Mouse (Mus musculus): ENCODE measurements at regions not wholly inside any gene's neighbourhood (a gene's known extent, or its start where the extent isn't known, plus 50 kb on each side); places are given as distances from the start of the nearest gene placed in this dataset.

DNA sequence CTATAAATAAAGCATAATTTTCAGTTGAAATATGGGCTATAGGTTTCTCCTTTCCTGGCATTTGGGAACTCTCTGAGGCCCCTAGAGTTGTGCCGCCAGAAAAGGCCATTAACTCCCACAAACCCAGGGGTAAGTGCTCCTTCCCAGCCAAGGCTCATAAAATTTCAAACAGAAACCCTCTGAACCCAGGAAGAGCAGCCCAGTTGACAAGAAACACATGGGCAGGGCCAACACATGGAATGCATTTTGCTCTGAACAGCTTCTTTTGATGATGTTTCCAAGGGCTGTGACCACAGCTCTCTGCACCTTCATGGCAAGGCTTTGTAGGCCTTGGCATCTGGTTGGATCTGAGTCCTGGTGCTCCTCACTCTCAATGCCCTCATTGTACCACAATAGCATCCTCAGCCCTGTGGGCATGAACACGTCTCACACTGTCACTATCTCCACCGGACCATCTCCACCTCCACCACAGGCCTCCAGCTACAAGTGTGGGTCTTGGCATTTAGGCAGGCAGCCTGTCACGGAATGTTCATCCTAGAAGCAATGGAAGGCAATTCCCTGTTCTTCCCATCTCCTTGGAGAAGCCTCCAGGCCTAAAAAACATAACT, 127.3 kb downstream of the Ngf start:
- TF ChIP-seq POLR2A (IDR thresholded peaks at IDR 0.05; ENCODE audit: extremely low read depth, insufficient read depth, low read length): no peak
- Histone ChIP-seq H3K27me3 (ENCODE audit: control insufficient read depth, insufficient read depth, low read length) (no peaks in the 10 kb centered on the region), H3K4me1 (ENCODE audit: control insufficient read depth, insufficient read depth, low read length) (no peaks in the 10 kb centered on the region), H3K9ac (ENCODE audit: low read depth, low read length) (no peak overlapping the region), H3K27ac (replicated peaks; ENCODE audit: insufficient read depth, low read depth, low read length) (no peak overlapping the region), H3K79me2 (ENCODE audit: control insufficient read depth, insufficient read depth, low read length) (no peaks in the 10 kb centered on the region), H3K36me3 (ENCODE audit: control insufficient read depth, insufficient read depth, low read length) (no peaks in the 10 kb centered on the region), H3K4me3 (ENCODE audit: insufficient read depth, low read depth, low read length) (no peak overlapping the region)
- WGBS: 91% methylated on average over 4 of the region's 4 CpGs
- DNase-seq (ENCODE audit: extremely low read depth, low read depth, low spot score): no peak

GRCm38 (mm10) chr3:102599061-102599460, 129.3 kb downstream of the Ngf start:
- TF ChIP-seq POLR2A (IDR thresholded peaks at IDR 0.05; ENCODE audit: extremely low read depth, insufficient read depth, low read length) (no peak), CTCF (IDR thresholded peaks at IDR 0.05; ENCODE audit: low read depth, low read length) (no peak)

GRCm38 (mm10) chr3:102602766-102603165, 131.6 kb upstream of the Tspan2 start:
- Histone ChIP-seq H3K27me3 (ENCODE audit: control insufficient read depth, insufficient read depth, low read length) (no peaks in the 10 kb centered on the region), H3K79me2 (ENCODE audit: control insufficient read depth, insufficient read depth, low read length) (no peaks in the 10 kb centered on the region), H3K9ac (ENCODE audit: low read depth, low read length) (no peak overlapping the region), H3K27ac (replicated peaks; ENCODE audit: insufficient read depth, low read depth, low read length) (no peak overlapping the region), H3K4me3 (ENCODE audit: insufficient read depth, low read depth, low read length) (no peak overlapping the region), H3K4me1 (ENCODE audit: control insufficient read depth, insufficient read depth, low read length) (no peaks in the 10 kb centered on the region), H3K36me3 (ENCODE audit: control insufficient read depth, insufficient read depth, low read length) (no peaks in the 10 kb centered on the region)
- no peak for TF ChIP-seq CTCF (IDR thresholded peaks at IDR 0.05; ENCODE audit: low read depth, low read length)
- TF ChIP-seq POLR2A (IDR thresholded peaks at IDR 0.05; ENCODE audit: extremely low read depth, insufficient read depth, low read length): no peak
- DNase-seq (ENCODE audit: extremely low read depth, low read depth, low spot score): no peak
- WGBS: 97% methylated on average over 13 of the region's 13 CpGs

More at GRCm38 (mm10) chr3:102599061-102599460, 129.3 kb downstream of the Ngf start:
- no peak overlapping the region for H3K4me3 ChIP-seq (ENCODE audit: insufficient read depth, low read depth, low read length)
- H3K79me2 ChIP-seq (ENCODE audit: control insufficient read depth, insufficient read depth, low read length): no peaks in the 10 kb centered on the region
- H3K36me3 ChIP-seq (ENCODE audit: control insufficient read depth, insufficient read depth, low read length): no peaks in the 10 kb centered on the region
- DNase-seq (ENCODE audit: extremely low read depth, low read depth, low spot score): no peak
- H3K9ac ChIP-seq (ENCODE audit: low read depth, low read length): no peak overlapping the region
- no peaks in the 10 kb centered on the region for H3K27me3 ChIP-seq (ENCODE audit: control insufficient read depth, insufficient read depth, low read length)
- WGBS: 88% methylated on average over 7 of the region's 7 CpGs
- H3K4me1 ChIP-seq (ENCODE audit: control insufficient read depth, insufficient read depth, low read length): no peaks in the 10 kb centered on the region
- no peak overlapping the region for H3K27ac ChIP-seq (replicated peaks; ENCODE audit: insufficient read depth, low read depth, low read length)

DNA sequence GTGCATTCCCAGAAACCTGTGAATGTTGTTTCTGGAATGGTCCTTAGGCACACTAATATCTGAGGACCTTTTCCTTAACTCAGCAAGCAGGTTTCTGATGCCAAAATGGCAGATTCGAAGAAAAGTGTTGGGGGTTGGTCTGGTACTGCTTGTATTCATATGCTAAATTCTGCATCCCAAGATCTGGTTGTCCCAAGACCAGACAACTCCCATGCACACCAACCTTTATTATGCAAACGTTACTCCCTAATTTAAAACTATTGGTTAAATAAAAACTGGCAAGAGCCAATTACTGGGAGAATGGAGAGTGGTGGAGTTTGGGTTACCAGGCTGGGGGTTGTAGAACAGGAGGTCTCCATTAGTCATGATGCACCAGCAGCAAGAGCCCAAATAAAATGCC, 129.0 kb upstream of the Tspan2 start:
- Histone ChIP-seq H3K36me3 (ENCODE audit: control insufficient read depth, insufficient read depth, low read length) (no peaks in the 10 kb centered on the region), H3K4me3 (ENCODE audit: insufficient read depth, low read depth, low read length) (no peak overlapping the region), H3K4me1 (ENCODE audit: control insufficient read depth, insufficient read depth, low read length) (no peaks in the 10 kb centered on the region), H3K27ac (replicated peaks; ENCODE audit: insufficient read depth, low read depth, low read length) (no peak overlapping the region), H3K27me3 (ENCODE audit: control insufficient read depth, insufficient read depth, low read length) (no peaks in the 10 kb centered on the region), H3K9ac (ENCODE audit: low read depth, low read length) (no peak overlapping the region), H3K79me2 (ENCODE audit: control insufficient read depth, insufficient read depth, low read length) (no peaks in the 10 kb centered on the region)
- DNase-seq (ENCODE audit: extremely low read depth, low read depth, low spot score): no peak
- WGBS: 68% methylated on average over 2 of the region's 2 CpGs
- TF ChIP-seq CTCF (IDR thresholded peaks at IDR 0.05; ENCODE audit: low read depth, low read length): no peak
- no peak for TF ChIP-seq POLR2A (IDR thresholded peaks at IDR 0.05; ENCODE audit: extremely low read depth, insufficient read depth, low read length)

DNA sequence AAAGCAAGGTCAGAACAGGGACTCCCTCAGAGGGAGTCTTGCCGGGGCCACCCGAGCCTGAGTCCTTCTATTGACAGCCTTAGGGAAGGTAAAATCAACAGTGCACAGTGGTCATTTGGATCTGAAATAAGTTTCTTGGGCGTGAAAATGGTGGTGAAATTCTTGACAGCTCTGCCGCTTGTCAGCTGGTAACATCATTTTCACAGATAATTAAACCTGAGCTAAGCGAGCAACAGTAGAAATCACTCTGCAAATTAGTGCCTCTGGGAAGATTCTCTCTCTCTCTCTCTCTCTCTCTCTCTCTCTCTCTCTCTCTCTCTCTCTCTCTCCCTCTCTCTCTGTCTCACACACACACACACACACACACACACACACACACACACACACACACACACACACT, 123.4 kb upstream of the Tspan2 start:
- DNase-seq (ENCODE audit: extremely low read depth, low read depth, low spot score): no peak

More for the DNA sequence above, 123.4 kb upstream of the Tspan2 start:
- Histone ChIP-seq H3K4me1 (ENCODE audit: control insufficient read depth, insufficient read depth, low read length) (no peaks in the 10 kb centered on the region), H3K27me3 (ENCODE audit: control insufficient read depth, insufficient read depth, low read length) (no peaks in the 10 kb centered on the region), H3K27ac (replicated peaks; ENCODE audit: insufficient read depth, low read depth, low read length) (no peak overlapping the region), H3K9ac (ENCODE audit: low read depth, low read length) (no peak overlapping the region), H3K4me3 (ENCODE audit: insufficient read depth, low read depth, low read length) (no peak overlapping the region), H3K36me3 (ENCODE audit: control insufficient read depth, insufficient read depth, low read length) (no peaks in the 10 kb centered on the region), H3K79me2 (ENCODE audit: control insufficient read depth, insufficient read depth, low read length) (no peaks in the 10 kb centered on the region)
- 60% methylated on average over 5 of the region's 5 CpGs for WGBS
- TF ChIP-seq CTCF (IDR thresholded peaks at IDR 0.05; ENCODE audit: low read depth, low read length) (no peak), POLR2A (IDR thresholded peaks at IDR 0.05; ENCODE audit: extremely low read depth, insufficient read depth, low read length) (no peak)

Measured in liver, adult 2 months (tissue).